Mouse (Mus musculus): Measurements from ENCODE around the gene Fkbpl. TPM values are rescaled to one million over a fixed set of nuclear protein-coding genes. Genes with fewer than 3 reads are reported as not detected.

The Fkbpl gene
- total and polyA plus RNA-seq, 3 experiments, result 5.5 to 8.2 (median 6.2) TPM

DNA sequence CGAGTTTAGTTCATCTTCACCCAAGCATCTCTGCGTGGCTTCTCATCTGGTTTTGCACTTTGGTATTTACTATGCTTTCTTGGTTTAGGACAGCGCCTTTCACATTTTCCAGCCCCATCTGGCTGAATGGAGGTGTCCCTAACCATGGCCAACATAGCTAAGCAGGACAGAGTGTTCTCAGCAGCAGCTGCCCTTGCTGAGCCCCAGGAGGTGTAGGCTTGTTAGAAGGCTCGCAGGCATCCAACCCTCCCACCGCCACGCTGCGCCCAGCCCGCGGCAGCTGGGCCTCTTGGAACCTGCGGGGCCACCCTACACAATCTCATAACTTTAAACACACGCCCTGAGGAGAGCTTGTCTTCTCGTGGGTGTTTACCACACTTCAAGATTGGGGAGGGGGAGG, 32.1 kb downstream of the Fkbpl start:
- Histone ChIP-seq H3K9ac (ENCODE audit: insufficient read depth, low read depth) (no peak overlapping the region), H3K27ac (ENCODE audit: insufficient read depth, low read depth) (no peak overlapping the region), H3K4me1 (ENCODE audit: control insufficient read depth in 1 of 2, insufficient read depth in 2 of 2) (peaks cover 5 to 10% of the 10 kb centered on the region in 2 experiments; a peak in 3 of 4 replicates), H3K4me3 (replicated peaks in 1 of 3; ENCODE audit: low read depth in 2 of 3, low read length in 2 of 3, poor library complexity in 1 of 3) (no peak overlapping the region), H3K79me2 (replicated peaks; ENCODE audit: control insufficient read depth, extremely low read depth, insufficient read depth, poor library complexity, severe bottlenecking) (no peaks in the 10 kb centered on the region), H3K27me3 (replicated peaks) (peaks cover 88% of the 10 kb centered on the region), H3K4me2 (ENCODE audit: insufficient read depth, low read depth, poor library complexity, severe bottlenecking) (no peak overlapping the region), H3K36me3 (replicated peaks in 1 of 2; ENCODE audit: control insufficient read depth in 1 of 2, insufficient read depth in 1 of 2, low read length in 1 of 2) (no peaks in the 10 kb centered on the region), H3K9me3 (replicated peaks; ENCODE audit: low read length) (peaks cover 8% of the 10 kb centered on the region)
- dilution Hi-C loops (cut with MboI; ENCODE audit: extremely low pct_ligation_motif_present, extremely low pct_unique_long_range_greater_than_20kb, low sequenced_read_pairs), result no loop called here
- in situ Hi-C loops (cut with MboI; ENCODE audit: low pct_ligation_motif_present, low pct_unique_long_range_greater_than_20kb, low sequenced_read_pairs), result no loop called here
- DNase-seq (ENCODE audit: extremely low read depth), result no peak
- no peak for TF ChIP-seq SIN3A (IDR thresholded peaks at IDR 0.05; ENCODE audit: low read length)
- TF ChIP-seq JUND (conservative IDR thresholded peaks at IDR 0.05; ENCODE audit: low read depth, low read length), result no peak
- TF ChIP-seq MYC (IDR thresholded peaks at IDR 0.05; ENCODE audit: low read depth, low read length), result no peak
- TF ChIP-seq KAT2A (IDR thresholded peaks at IDR 0.05; ENCODE audit: insufficient replicate concordance, low read length), result no peak
- TF ChIP-seq IRF4 (IDR thresholded peaks at IDR 0.05; ENCODE audit: low read depth, low read length), result no peak
- no peak for TF ChIP-seq CHD2 (IDR thresholded peaks at IDR 0.05; ENCODE audit: low read length)
- no peak for TF ChIP-seq USF2 (conservative IDR thresholded peaks at IDR 0.05; ENCODE audit: low read depth, low read length)
- TF ChIP-seq JUN (IDR thresholded peaks at IDR 0.05; ENCODE audit: insufficient read depth, low read depth, low read length), result no peak
- TF ChIP-seq ETS1 (conservative IDR thresholded peaks at IDR 0.05; ENCODE audit: low read depth, low read length), result no peak
- no peak for TF ChIP-seq BHLHE40 (IDR thresholded peaks at IDR 0.05; ENCODE audit: low read depth, low read length)
- no peak for TF ChIP-seq CHD1 (IDR thresholded peaks at IDR 0.05; ENCODE audit: low read depth, low read length)
- no peak for TF ChIP-seq RCOR1 (conservative IDR thresholded peaks at IDR 0.05; ENCODE audit: low read depth, low read length)
- TF ChIP-seq ZMIZ1 (IDR thresholded peaks at IDR 0.05; ENCODE audit: low read depth, low read length), result no peak

- TF ChIP-seq TBP (conservative IDR thresholded peaks at IDR 0.05; ENCODE audit: low read depth, low read length), result no peak
- TF ChIP-seq POLR2A (IDR thresholded peaks at IDR 0.05; ENCODE audit: low read depth, low read length), result no peak
- no peak for DNase-seq (ENCODE audit: extremely low read depth)
- no peak overlapping the region for H3K27ac ChIP-seq (ENCODE audit: insufficient read depth, low read depth)
- no peak overlapping the region for H3K4me2 ChIP-seq (ENCODE audit: insufficient read depth, low read depth, poor library complexity, severe bottlenecking)
- H3K4me3 ChIP-seq (replicated peaks in 1 of 3; ENCODE audit: low read depth in 2 of 3, low read length in 2 of 3, poor library complexity in 1 of 3), result no peak overlapping the region
- peaks cover 95% of the 10 kb centered on the region for H3K27me3 ChIP-seq (replicated peaks)
- no peaks in the 10 kb centered on the region for H3K9me3 ChIP-seq (replicated peaks; ENCODE audit: low read length)
- no peaks in the 10 kb centered on the region for H3K79me2 ChIP-seq (replicated peaks; ENCODE audit: control insufficient read depth, extremely low read depth, insufficient read depth, poor library complexity, severe bottlenecking)
- peaks cover 10 to 19% of the 10 kb centered on the region in 2 experiments; a peak in 3 of 4 replicates for H3K4me1 ChIP-seq (ENCODE audit: control insufficient read depth in 1 of 2, insufficient read depth in 2 of 2)
- in situ Hi-C loops (cut with MboI; ENCODE audit: low pct_ligation_motif_present, low pct_unique_long_range_greater_than_20kb, low sequenced_read_pairs) (no loop called here), dilution Hi-C loops (cut with MboI; ENCODE audit: extremely low pct_ligation_motif_present, extremely low pct_unique_long_range_greater_than_20kb, low sequenced_read_pairs) (no loop called here)
- no peak overlapping the region for H3K9ac ChIP-seq (ENCODE audit: insufficient read depth, low read depth)
- no peaks in the 10 kb centered on the region for H3K36me3 ChIP-seq (replicated peaks in 1 of 2; ENCODE audit: control insufficient read depth in 1 of 2, insufficient read depth in 1 of 2, low read length in 1 of 2)
Measured at GRCm38 (mm10) chr17:34680191-34680590, 35.6 kb downstream of the Fkbpl start.

- in situ Hi-C loops (cut with MboI; ENCODE audit: low pct_ligation_motif_present, low pct_unique_long_range_greater_than_20kb, low sequenced_read_pairs), result no loop called here
- TF ChIP-seq USF2 (conservative IDR thresholded peaks at IDR 0.05; ENCODE audit: low read depth, low read length) (no peak), NRF1 (IDR thresholded peaks at IDR 0.05; ENCODE audit: low read depth, low read length) (no peak), KAT2A (IDR thresholded peaks at IDR 0.05; ENCODE audit: insufficient replicate concordance, low read length) (no peak), MAZ (IDR thresholded peaks at IDR 0.05; ENCODE audit: low read depth, low read length) (no peak), ELF1 (IDR thresholded peaks at IDR 0.05; ENCODE audit: low read depth, low read length) (no peak), IRF4 (IDR thresholded peaks at IDR 0.05; ENCODE audit: low read depth, low read length) (no peak), JUND (conservative IDR thresholded peaks at IDR 0.05; ENCODE audit: low read depth, low read length) (no peak), ZC3H11A (IDR thresholded peaks at IDR 0.05; ENCODE audit: low read depth, low read length) (no peak), SIN3A (IDR thresholded peaks at IDR 0.05; ENCODE audit: low read length) (no peak), POLR2AphosphoS2 (IDR thresholded peaks at IDR 0.05; ENCODE audit: low read depth, low read length) (no peak)
- Histone ChIP-seq H3K27me3 (replicated peaks) (peaks cover 95% of the 10 kb centered on the region), H3K4me2 (ENCODE audit: insufficient read depth, low read depth, poor library complexity, severe bottlenecking) (no peak overlapping the region), H3K4me1 (ENCODE audit: control insufficient read depth in 1 of 2, insufficient read depth in 2 of 2) (peaks cover 10 to 19% of the 10 kb centered on the region in 2 experiments; a peak in 3 of 4 replicates), H3K9ac (ENCODE audit: insufficient read depth, low read depth) (no peak overlapping the region), H3K4me3 (replicated peaks in 1 of 3; ENCODE audit: low read depth in 2 of 3, low read length in 2 of 3, poor library complexity in 1 of 3) (no peak overlapping the region), H3K36me3 (replicated peaks in 1 of 2; ENCODE audit: control insufficient read depth in 1 of 2, insufficient read depth in 1 of 2, low read length in 1 of 2) (no peaks in the 10 kb centered on the region), H3K9me3 (replicated peaks; ENCODE audit: low read length) (no peaks in the 10 kb centered on the region), H3K27ac (ENCODE audit: insufficient read depth, low read depth) (no peak overlapping the region), H3K79me2 (replicated peaks; ENCODE audit: control insufficient read depth, extremely low read depth, insufficient read depth, poor library complexity, severe bottlenecking) (no peaks in the 10 kb centered on the region)
- no peak for DNase-seq (ENCODE audit: extremely low read depth)
- dilution Hi-C loops (cut with MboI; ENCODE audit: extremely low pct_ligation_motif_present, extremely low pct_unique_long_range_greater_than_20kb, low sequenced_read_pairs), result no loop called here
Measured at GRCm38 (mm10) chr17:34680621-34681020, 36.1 kb downstream of the Fkbpl start.

All from CH12.LX (cell line).